Mouse (Mus musculus): ENCODE measurements around the gene Gm44805.

Gene Gm44805

GRCm38 (mm10) chr7:19681202-19681694, at the start of gene Gm44805, which contains the start of gene Apoc4:
Gene Gm44805, minus strand, starts transcription at chr7:19681423.
Gene Apoc4, minus strand, starts transcription at chr7:19681479.
- DNase-seq (ENCODE audit: low spot score): no peak

- DNase-seq (ENCODE audit: low spot score): no peak
These were observed 45.3 kb upstream of the Gm44805 start for GRCm38 (mm10) chr7:19726541-19726940.

GRCm38 (mm10) chr7:19724167-19724566, 42.9 kb upstream of the Gm44805 start:
- DNase-seq (ENCODE audit: low spot score): no peak

- no peak for DNase-seq (ENCODE audit: low spot score)
These were observed 41.6 kb upstream of the Gm44805 start for GRCm38 (mm10) chr7:19722754-19723195.

- DNase-seq (ENCODE audit: low spot score): no peak
These were observed 38.0 kb upstream of the Gm44805 start for GRCm38 (mm10) chr7:19719200-19719599.

GRCm38 (mm10) chr7:19718297-19718952, 37.2 kb upstream of the Gm44805 start:
- DNase-seq (ENCODE audit: low spot score): no peak

GRCm38 (mm10) chr7:19717346-19717745, 36.1 kb upstream of the Gm44805 start:
- no peak for DNase-seq (ENCODE audit: low spot score)

GRCm38 (mm10) chr7:19716822-19717221, 35.6 kb upstream of the Gm44805 start:
- no peak for DNase-seq (ENCODE audit: low spot score)

GRCm38 (mm10) chr7:19716055-19716682, 34.9 kb upstream of the Gm44805 start:
- no peak for DNase-seq (ENCODE audit: low spot score)

- DNase-seq (ENCODE audit: low spot score): peak; percentile 100
These were observed 34.2 kb upstream of the Gm44805 start, which contains the start of gene Tomm40 for GRCm38 (mm10) chr7:19715239-19716054. Gene Tomm40, minus strand, starts transcription at chr7:19715438.

- no peak for DNase-seq (ENCODE audit: low spot score)
These were observed 33.6 kb upstream of the Gm44805 start for GRCm38 (mm10) chr7:19714836-19715235.

- DNase-seq (ENCODE audit: low spot score): no peak
These were observed 32.4 kb upstream of the Gm44805 start for GRCm38 (mm10) chr7:19713598-19713997.

- DNase-seq (ENCODE audit: low spot score): no peak
These were observed 32.0 kb upstream of the Gm44805 start for GRCm38 (mm10) chr7:19713196-19713595.

GRCm38 (mm10) chr7:19712414-19712813, 31.2 kb upstream of the Gm44805 start:
- DNase-seq (ENCODE audit: low spot score): no peak

GRCm38 (mm10) chr7:19710650-19711049, 29.4 kb upstream of the Gm44805 start:
- no peak for DNase-seq (ENCODE audit: low spot score)

GRCm38 (mm10) chr7:19705271-19705670, 24.0 kb upstream of the Gm44805 start:
- DNase-seq (ENCODE audit: low spot score): no peak

- DNase-seq (ENCODE audit: low spot score): no peak
These were observed 23.3 kb upstream of the Gm44805 start for GRCm38 (mm10) chr7:19704475-19704874.

GRCm38 (mm10) chr7:19702859-19703555, 21.8 kb upstream of the Gm44805 start:
- DNase-seq (ENCODE audit: low spot score): no peak

- peak; percentile 69 for DNase-seq (ENCODE audit: low spot score)
These were observed 20.0 kb upstream of the Gm44805 start for GRCm38 (mm10) chr7:19701069-19701761.

GRCm38 (mm10) chr7:19700299-19701068, 19.3 kb upstream of the Gm44805 start:
- DNase-seq (ENCODE audit: low spot score): no peak

- no peak for DNase-seq (ENCODE audit: low spot score)
These were observed 18.6 kb upstream of the Gm44805 start for GRCm38 (mm10) chr7:19699827-19700148.

Measured in layer of hippocampus, adult 9-10 months (tissue).